Mouse (Mus musculus) cerebellum, postnatal 25 days (tissue): ENCODE measurements at regions not wholly inside any gene's neighbourhood (a gene's known extent, or its start where the extent isn't known, plus 50 kb on each side); places are given as distances from the start of the nearest gene placed in this dataset.

Experiments
- DNase-seq, 2 experiments: peaks; one replicate each; pipeline ENCODE4 v3.0.0; 2021; ENCODE audit warnings: mixed read lengths in 2 of 2

DNA sequence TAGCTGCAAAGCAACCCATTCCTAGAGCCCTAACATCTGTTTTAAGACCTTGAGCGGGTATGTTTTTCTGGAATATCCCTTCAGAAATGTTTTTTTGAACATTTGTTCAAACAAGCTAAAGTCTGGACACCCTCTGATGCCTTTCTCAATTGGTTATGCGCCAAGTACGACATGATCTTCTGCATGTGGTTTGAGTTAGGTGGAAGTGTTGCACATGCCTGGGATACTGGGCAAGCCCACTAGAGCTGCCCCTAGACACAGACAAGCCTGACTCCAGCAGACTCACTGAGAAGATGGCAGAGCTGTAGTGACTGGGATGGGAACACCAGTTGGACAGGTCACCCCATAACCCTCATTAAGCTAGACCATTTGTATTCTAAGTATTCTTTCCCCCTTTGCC lies 153.2 kb upstream of the Cypt2 start:
- DNase-seq: no peak

- DNase-seq: no peak
These were observed 133.3 kb upstream of the Cypt2 start for GRCm38 (mm10) chrX:105366284-105366683.

- no peak for DNase-seq
These were observed 131.6 kb upstream of the Cypt2 start for GRCm38 (mm10) chrX:105367979-105368378.

GRCm38 (mm10) chrX:105390506-105390905 lies 109.1 kb upstream of the Cypt2 start:
- peak in 1 of 2 experiments; percentile 11 for DNase-seq

GRCm38 (mm10) chrX:105391029-105391428 lies 108.5 kb upstream of the Cypt2 start:
- peak; percentile 21 to 25 for DNase-seq

DNA sequence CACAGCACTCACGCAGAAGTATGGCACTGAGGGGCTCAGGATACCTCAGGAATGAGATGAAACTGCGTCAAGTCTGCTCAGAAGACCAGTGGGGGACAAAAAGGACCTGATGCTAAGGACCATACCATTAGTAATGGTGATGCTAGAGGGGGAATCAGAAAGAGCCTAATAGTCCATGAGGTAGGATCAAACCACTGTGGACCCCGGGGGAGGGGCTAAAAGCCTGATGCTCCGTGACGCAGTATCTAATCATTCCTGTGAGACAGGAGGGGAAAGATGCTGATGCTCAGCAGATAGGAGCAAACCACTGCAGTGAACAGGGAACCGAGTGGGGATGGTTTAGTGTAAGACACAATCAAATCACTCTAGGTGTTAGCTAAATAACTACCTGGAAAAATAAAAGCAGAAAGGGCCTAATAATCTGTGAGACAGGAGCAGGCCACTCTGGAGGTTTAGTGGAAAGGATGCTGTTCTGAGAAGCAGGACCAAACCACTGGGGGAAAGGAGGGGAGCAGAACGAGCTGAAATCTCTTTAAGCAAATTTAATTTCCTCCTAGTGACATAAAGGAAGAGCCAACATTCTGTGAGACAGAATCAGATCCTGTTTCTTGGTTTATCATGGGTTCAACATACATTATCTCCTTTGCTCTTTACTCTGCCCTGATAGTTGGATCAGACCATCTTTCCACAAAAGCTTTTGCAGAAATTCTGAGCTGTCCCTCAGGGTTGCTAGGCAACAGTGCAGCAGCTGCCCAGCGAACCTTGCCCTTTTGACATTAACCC lies 107.7 kb upstream of the Cypt2 start:
- DNase-seq: peak; percentile 80 to 87

DNA sequence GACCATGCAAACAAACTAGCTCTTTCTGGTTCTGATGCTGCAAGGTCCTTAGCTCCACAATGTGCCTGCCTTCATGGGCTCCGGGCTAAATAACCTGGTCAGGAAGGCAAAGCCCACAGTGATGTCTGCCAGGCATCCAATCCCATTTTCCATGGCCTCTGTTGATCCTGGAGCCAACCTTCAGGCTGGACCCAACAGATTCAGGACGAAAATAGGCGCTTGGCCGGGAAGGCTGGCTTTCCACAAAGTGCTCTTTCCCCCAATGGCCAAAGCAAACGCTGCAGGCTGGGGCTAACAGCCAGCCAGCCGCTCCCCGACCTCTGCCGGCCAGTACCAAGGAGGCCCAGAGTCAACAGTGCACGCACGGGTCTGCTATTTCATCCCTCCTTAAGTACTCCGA lies 106.3 kb upstream of the Cypt2 start:
- DNase-seq: no peak

GRCm38 (mm10) chrX:105413351-105413750 lies 86.2 kb upstream of the Cypt2 start:
- no peak for DNase-seq

DNA sequence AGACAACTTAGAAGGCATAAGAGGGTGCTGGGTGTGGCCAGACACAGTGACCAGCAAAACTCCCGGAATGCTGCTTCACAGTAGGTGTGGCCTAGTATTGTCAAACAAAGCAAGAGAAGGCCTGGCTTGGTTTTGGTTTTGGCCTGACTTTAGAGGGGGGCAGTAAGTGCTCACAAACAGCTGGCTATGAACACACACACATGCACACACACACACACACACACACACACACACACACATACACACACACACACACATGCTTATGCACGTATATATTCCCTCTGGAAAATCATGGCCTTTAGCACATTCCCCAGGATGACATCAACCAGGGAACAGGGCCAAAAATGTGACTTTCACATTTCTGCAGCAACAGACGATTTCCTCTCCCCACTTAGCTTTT lies 78.6 kb upstream of the Cypt2 start:
- no peak for DNase-seq
